8 mouse cellular contexts compared by ENCODE assay signal in genomic region chr17:24549618-24550415, GRCm38 (mm10). TPM values are rescaled to one million over a fixed set of nuclear protein-coding genes. Genes with fewer than 3 reads are reported as not detected.
DNase-seq lines count a peak whose midpoint lies in the region; ATAC-seq lines count a peak whose summit lies in the region.

Pkd1 (plus strand) TSS chr17:24549834.

- DNase-seq in adipocyte (ENCODE audit: low spot score): peak; percentile 100
- DNase-seq in embryo, embryonic 10 days (ENCODE audit: low spot score): peak; percentile 99
- DNase-seq in gastrocnemius, postnatal 10 days: peak; percentile 96
- DNase-seq in induced T-regulatory cell, adult 2 months (ENCODE audit: low read depth): peak; percentile 100
- DNase-seq in left cerebral cortex, adult 9 months (ENCODE audit: low spot score in 2 of 2): peak; percentile 99
- peak; percentile 95 for DNase-seq in right cerebral cortex, postnatal 14 days
- DNase-seq in urinary bladder, postnatal 36 days (ENCODE audit: low spot score in 2 of 2): peak; percentile 99

- peak; percentile 91 for ATAC-seq in megakaryocyte progenitor cell, adult 5-6 weeks (replicated peaks; ENCODE audit: poor library complexity)

RNA-seq across cellular contexts. Expression of gene Pkd1, which starts in this region (rescaled TPM):
- 10 to 100 TPM; 34.6 to 49.1 TPM for total RNA-seq in gastrocnemius, postnatal 10 days (2021)
- total RNA-seq in megakaryocyte progenitor cell, adult 5-6 weeks (2015): 7.4 and 10.6 TPM in 2 replicates
- 6.2 and 15.1 TPM in 2 replicates for total RNA-seq in megakaryocyte progenitor cell, adult 5-6 weeks (2017)

Comparison
In these comparisons a context has a peak if more than half of its experiments do, and no peak if none do; other contexts are left out.
1. Peak in every context shown above with its lines: DNase-seq and ATAC-seq.